Mouse (Mus musculus) heart, embryonic 14.5 days (tissue): ENCODE measurements around the gene Pde7b. TPM values are rescaled to one million over a fixed set of nuclear protein-coding genes. Genes with fewer than 3 reads are reported as not detected.
A peak's percentile ranks its signal among the peaks of the same experiment; 100 is the strongest.

Source experiments
- ATAC-seq: fragments of 200-750 bp; cut with Nextera tagmentation; 2 replicates; pipeline ENCODE4 v1.8.0; 2017; ENCODE audit warnings: low read depth, moderate TSS enrichment; ENCODE audit not compliant: insufficient number of reproducible peaks, insufficient read depth, low FRiP score
- H3K27ac ChIP-seq, 2 experiments: fragments of 200-500 bp in 1 of 2; fragments of 300-500 bp in 1 of 2; sonication (generic) in 1 of 2; replicated peaks in 1 of 2; 2 replicates each; pipeline ENCODE4 v1.5.1; 2012 to 2014; ENCODE audit warnings: low read depth in 2 of 2, low read length in 2 of 2, control low read depth in 1 of 2, mild to moderate bottlenecking in 1 of 2, mixed read lengths in 1 of 2; ENCODE audit not compliant: control insufficient read depth in 1 of 2, insufficient read depth in 1 of 2
- H3K27me3 ChIP-seq: fragments of 300-500 bp; sonication (generic); 2 replicates; pipeline ENCODE4 v1.6.1; 2014; ENCODE audit warnings: mild to moderate bottlenecking, low read length, control low read depth; ENCODE audit not compliant: control insufficient read depth, insufficient read depth
- H3K36me3 ChIP-seq: fragments of 300-500 bp; sonication (generic); 2 replicates; pipeline ENCODE4 v1.6.1; 2014; ENCODE audit warnings: mild to moderate bottlenecking, control low read depth, low read length, mixed read lengths; ENCODE audit not compliant: control insufficient read depth, insufficient read depth
- H3K4me1 ChIP-seq, 2 experiments: fragments of 200-500 bp in 1 of 2; fragments of 300-500 bp in 1 of 2; sonication (generic) in 1 of 2; 2 replicates each; pipeline ENCODE4 v1.6.1; 2012 to 2014; ENCODE audit warnings: low read length in 2 of 2, control low read depth in 1 of 2, mixed read lengths in 1 of 2; ENCODE audit not compliant: control insufficient read depth in 2 of 2, insufficient read depth in 2 of 2
- H3K4me2 ChIP-seq: fragments of 300-500 bp; sonication (generic); 2 replicates; pipeline ENCODE4 v1.6.1; 2014; ENCODE audit warnings: mild to moderate bottlenecking, low read length
- H3K4me3 ChIP-seq, 2 experiments: fragments of 200-500 bp in 1 of 2; fragments of 300-500 bp in 1 of 2; sonication (generic) in 1 of 2; 2 replicates each; pipeline ENCODE4 v1.5.1; 2012 to 2014; ENCODE audit warnings: low read length in 2 of 2, mild to moderate bottlenecking in 2 of 2, control low read depth in 1 of 2, low read depth in 1 of 2, moderate library complexity in 1 of 2; ENCODE audit not compliant: control insufficient read depth in 1 of 2, insufficient read depth in 1 of 2
- H3K9ac ChIP-seq: fragments of 300-500 bp; sonication (generic); 2 replicates; pipeline ENCODE4 v1.6.1; 2014; ENCODE audit warnings: mild to moderate bottlenecking, low read length
- H3K9me3 ChIP-seq: fragments of 300-500 bp; sonication (generic); 2 replicates; pipeline ENCODE4 v1.6.1; 2016; ENCODE audit warnings: low read length, control low read depth; ENCODE audit not compliant: control insufficient read depth
- WGBS: fragments of 180-500 bp; shearing (Covaris S2); extraction: QIAGEN DNeasy Blood & Tissue Kit; methylation state at CpG from one replicate; pipeline ENCODE4 v1.1.7; 2014; 5-methylcytosine and 5-hydroxymethylcytosine counted together
- polyA plus RNA-seq: library from polyadenylated mRNA; unstranded; fragments of >200 nt; fragmentation: Nextera tagmentation; extraction: Ambion mirVana; gene quantifications from 2 replicates; pipeline ENCODE4 v1.2.1, GENCODE M21; 2014

Gene Pde7b
- polyA plus RNA-seq, 1 experiment from 2014 or later, result 12.2 TPM

- H3K27me3 ChIP-seq, result no peaks in the 10 kb centered on the region
- no peak overlapping the region for H3K9ac ChIP-seq
- 0 out of 2 replicates have a peak, but pooled peaks cover 2% of the 10 kb centered on the region for H3K9me3 ChIP-seq
- no peak overlapping the region for H3K27ac ChIP-seq
- WGBS, result 85% methylated on average over 2 of the region's 2 CpGs
- ATAC-seq, result no peak
- H3K4me3 ChIP-seq, result no peak overlapping the region
- H3K36me3 ChIP-seq, result no peaks in the 10 kb centered on the region
- H3K4me2 ChIP-seq, result no peak overlapping the region
- H3K4me1 ChIP-seq, result peaks cover 3 to 10% of the 10 kb centered on the region in 2 experiments; a peak in 3 of 4 replicates
These were observed 217.8 kb downstream of the Pde7b start for GRCm38 (mm10) chr10:20507069-20507468.

- no peak overlapping the region for H3K9ac ChIP-seq
- H3K4me2 ChIP-seq, result no peak overlapping the region
- ATAC-seq, result no peak
- no peaks in the 10 kb centered on the region for H3K27me3 ChIP-seq
- H3K4me3 ChIP-seq, result no peak overlapping the region
- peaks cover 6 to 15% of the 10 kb centered on the region in 2 experiments; a peak in 3 of 4 replicates for H3K4me1 ChIP-seq
- H3K27ac ChIP-seq, result no peak overlapping the region
- 0 out of 2 replicates have a peak, but pooled peaks cover 2% of the 10 kb centered on the region for H3K9me3 ChIP-seq
- no peaks in the 10 kb centered on the region for H3K36me3 ChIP-seq
- WGBS, result 87% methylated on average over 10 of the region's 10 CpGs
These were observed 219.4 kb downstream of the Pde7b start for GRCm38 (mm10) chr10:20505454-20505853.

DNA sequence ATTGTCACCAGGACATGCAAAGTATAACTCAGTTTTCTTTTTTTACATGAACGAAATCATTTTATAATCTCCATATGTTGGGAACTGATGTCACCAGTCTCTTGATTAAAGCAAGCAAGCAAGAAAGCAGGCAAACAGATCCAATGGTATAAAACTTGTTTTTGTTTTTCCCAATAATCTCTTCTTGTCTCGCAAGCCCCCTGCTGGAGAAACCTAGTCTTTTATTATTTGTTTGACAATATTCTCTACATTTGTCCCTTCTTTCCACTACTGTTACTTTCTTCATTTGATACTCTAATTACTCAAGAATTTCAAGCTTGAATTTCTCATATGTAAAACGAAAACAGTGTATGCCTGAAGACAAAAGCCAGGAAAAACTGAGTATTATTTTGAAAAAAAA lies 220.1 kb downstream of the Pde7b start:
- Histone ChIP-seq H3K4me1 (peaks cover 6 to 15% of the 10 kb centered on the region in 2 experiments; a peak in 3 of 4 replicates), H3K9me3 (0 out of 2 replicates have a peak, but pooled peaks cover 2% of the 10 kb centered on the region), H3K4me3 (no peak overlapping the region), H3K9ac (no peak overlapping the region), H3K4me2 (no peak overlapping the region), H3K27ac (no peak overlapping the region), H3K27me3 (no peaks in the 10 kb centered on the region), H3K36me3 (no peaks in the 10 kb centered on the region)
- 85% methylated on average over 3 of the region's 3 CpGs for WGBS
- no peak for ATAC-seq

- Histone ChIP-seq H3K27ac (no peak overlapping the region), H3K4me1 (peaks cover 6 to 15% of the 10 kb centered on the region in 2 experiments; a peak in 3 of 4 replicates), H3K4me2 (no peak overlapping the region), H3K9me3 (0 out of 2 replicates have a peak, but pooled peaks cover 2% of the 10 kb centered on the region), H3K27me3 (no peaks in the 10 kb centered on the region), H3K4me3 (no peak overlapping the region), H3K36me3 (no peaks in the 10 kb centered on the region), H3K9ac (no peak overlapping the region)
- 78% methylated on average over 17 of the region's 17 CpGs for WGBS
- no peak for ATAC-seq
These were observed 221.4 kb downstream of the Pde7b start for GRCm38 (mm10) chr10:20503265-20504025.

GRCm38 (mm10) chr10:20501221-20501620 lies 223.7 kb downstream of the Pde7b start:
- no peak for ATAC-seq
- 77% methylated on average over 6 of the region's 6 CpGs for WGBS
- H3K4me2 ChIP-seq, result no peak overlapping the region

GRCm38 (mm10) chr10:20495051-20495450 lies 229.8 kb downstream of the Pde7b start:
- no peak overlapping the region for H3K4me3 ChIP-seq
- no peaks in the 10 kb centered on the region for H3K27me3 ChIP-seq
- H3K36me3 ChIP-seq, result no peaks in the 10 kb centered on the region
- WGBS, result 88% methylated on average over 4 of the region's 4 CpGs
- H3K27ac ChIP-seq, result no peak overlapping the region; a peak in 1 of 4 replicates
- no peaks in the 10 kb centered on the region for H3K9me3 ChIP-seq
- no peak for ATAC-seq
- H3K4me2 ChIP-seq, result no peak overlapping the region
- H3K4me1 ChIP-seq, result peaks cover 8 to 24% of the 10 kb centered on the region in 2 experiments
- no peak overlapping the region for H3K9ac ChIP-seq

More at GRCm38 (mm10) chr10:20501221-20501620, 223.7 kb downstream of the Pde7b start:
- H3K27me3 ChIP-seq, result no peaks in the 10 kb centered on the region
- no peak overlapping the region for H3K4me3 ChIP-seq
- H3K36me3 ChIP-seq, result no peaks in the 10 kb centered on the region
- peaks cover 6 to 8% of the 10 kb centered on the region in 2 experiments; a peak in 1 of 4 replicates for H3K4me1 ChIP-seq
- H3K27ac ChIP-seq, result no peak overlapping the region
- 0 out of 2 replicates have a peak, but pooled peaks cover 2% of the 10 kb centered on the region for H3K9me3 ChIP-seq
- H3K9ac ChIP-seq, result no peak overlapping the region

DNA sequence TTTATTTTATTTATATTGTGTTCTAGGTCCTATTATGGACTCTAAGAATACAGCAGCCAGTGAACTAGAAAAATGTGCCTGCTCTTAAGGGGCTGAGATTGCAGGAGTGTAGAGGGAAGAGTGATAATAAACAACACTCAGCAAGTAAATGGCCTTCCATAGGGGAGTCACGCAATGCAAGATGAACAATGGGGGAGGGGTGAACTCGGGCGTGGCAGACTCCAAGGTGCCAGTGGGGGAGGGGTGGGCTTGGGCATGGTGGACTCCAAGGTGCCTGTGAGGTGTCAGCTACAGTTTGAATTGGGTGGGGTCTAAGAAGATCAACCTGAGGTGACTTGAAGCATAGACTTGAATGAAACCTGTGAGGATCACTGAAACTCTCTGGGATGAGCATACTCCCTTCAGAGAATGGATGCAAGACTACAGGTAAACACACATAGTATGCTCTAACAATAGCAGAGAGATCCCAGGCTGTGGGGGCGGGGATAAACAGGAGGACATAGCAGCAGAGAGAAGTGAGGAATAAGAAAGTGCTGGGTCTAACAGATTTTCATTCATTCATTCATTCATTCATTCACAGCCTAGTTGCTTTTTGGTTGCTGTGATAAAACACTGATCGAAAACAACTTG lies 230.9 kb downstream of the Pde7b start:
- Histone ChIP-seq H3K36me3 (no peaks in the 10 kb centered on the region), H3K27me3 (no peaks in the 10 kb centered on the region), H3K4me1 (peaks cover 9 to 28% of the 10 kb centered on the region in 2 experiments), H3K4me2 (no peak overlapping the region), H3K9me3 (no peaks in the 10 kb centered on the region), H3K9ac (no peak overlapping the region), H3K4me3 (no peak overlapping the region), H3K27ac (0 out of 4 replicates have a peak overlapping the region, but pooled peaks of 1 of the 2 experiments have one; percentile 5)
- no peak for ATAC-seq
- WGBS, result 71% methylated on average over 5 of the region's 5 CpGs
